Mouse (Mus musculus) 3134 (cell line): Measurements from ENCODE around the gene Gm16405.
"Not testable (repeated sequence)": the region's sequence is repeated elsewhere in the genome, so short reads cannot be mapped to it uniquely, and the experiment has no call there.

ENCODE experiments used
- DNase-seq: peaks from one replicate; pipeline ENCODE4 v3.0.0-alpha.2; 2011; ENCODE audit warnings: low spot score; ENCODE audit not compliant: insufficient read length; ENCODE audit errors: extremely low read depth

Gene Gm16405

GRCm38 (mm10) chrX:54530908-54531307 is at the start of gene Gm16405:
TSS of gene Gm16405 (plus strand) at chrX:54531208.
- DNase-seq: not testable (repeated sequence)
